Mouse (Mus musculus) heart, postnatal 0 days (tissue): ENCODE measurements around the gene Hpn. TPM values are rescaled to one million over a fixed set of nuclear protein-coding genes. Genes with fewer than 3 reads are reported as not detected.

Experiments
- ATAC-seq: fragments of 200-750 bp; cut with Nextera tagmentation; 2 replicates; pipeline ENCODE4 v1.8.0; 2017; ENCODE audit warnings: low read depth, moderate number of reproducible peaks, moderate library complexity; ENCODE audit not compliant: insufficient read depth
- DNase-seq: peaks from one replicate; pipeline ENCODE4 v3.0.0-alpha.2; 2016; ENCODE audit warnings: low spot score
- H3K27ac ChIP-seq: fragments of 300-500 bp; sonication (generic); 2 replicates; pipeline ENCODE4 v1.5.1; 2014; ENCODE audit warnings: low read depth, mild to moderate bottlenecking
- H3K27me3 ChIP-seq: fragments of 300-500 bp; sonication (generic); 2 replicates; pipeline ENCODE4 v1.6.1; 2014; ENCODE audit warnings: low read length, mixed read lengths; ENCODE audit not compliant: control insufficient read depth, insufficient read depth
- H3K36me3 ChIP-seq: fragments of 300-500 bp; sonication (generic); replicated peaks from 2 replicates; pipeline ENCODE4 v1.6.1; 2014; ENCODE audit warnings: low read length, mixed read lengths; ENCODE audit not compliant: control insufficient read depth, insufficient read depth
- H3K4me1 ChIP-seq: fragments of 300-500 bp; sonication (generic); 2 replicates; pipeline ENCODE4 v1.6.1; 2014; ENCODE audit warnings: antibody characterized with exemption; ENCODE audit not compliant: control insufficient read depth, insufficient read depth
- H3K4me2 ChIP-seq: fragments of 300-500 bp; sonication (generic); 2 replicates; pipeline ENCODE4 v1.6.1; 2014; ENCODE audit warnings: low read depth, mild to moderate bottlenecking, low read length, moderate library complexity
- H3K4me3 ChIP-seq: fragments of 300-500 bp; sonication (generic); 2 replicates; pipeline ENCODE4 v1.5.1; 2014; ENCODE audit warnings: low read depth, low read length
- H3K9ac ChIP-seq: fragments of 300-500 bp; sonication (generic); replicated peaks from 2 replicates; pipeline ENCODE4 v1.6.1; 2014; ENCODE audit warnings: low read depth, low read length, mixed read lengths
- H3K9me3 ChIP-seq: fragments of 300-500 bp; sonication (generic); replicated peaks from 2 replicates; pipeline ENCODE4 v1.6.1; 2016; ENCODE audit warnings: low read length; ENCODE audit not compliant: control insufficient read depth
- CTCF ChIP-seq: IDR thresholded peaks from 2 replicates; pipeline ENCODE4 v1.5.1; 2016; ENCODE audit warnings: antibody characterized with exemption, control low read depth, low read depth
- EP300 ChIP-seq: IDR thresholded peaks from 2 replicates; pipeline ENCODE4 v1.6.1; 2016; ENCODE audit warnings: antibody characterized with exemption, low read depth
- WGBS: fragments of 180-500 bp; shearing (Covaris S2); extraction: QIAGEN DNeasy Blood & Tissue Kit; methylation state at CpG from one replicate; pipeline ENCODE4 v1.1.7; 2014; 5-methylcytosine and 5-hydroxymethylcytosine counted together
- polyA plus RNA-seq: library from polyadenylated mRNA; unstranded; fragments of >200 nt; fragmentation: Nextera tagmentation; extraction: Ambion mirVana; gene quantifications from 2 replicates; pipeline ENCODE4 v1.2.1, GENCODE M21; 2015
- total RNA-seq: library from RNA; depleted of rRNA; stranded (reverse); fragments of >200 nt; gene quantifications from 2 replicates; pipeline ENCODE4 v1.2.3, GENCODE M21; 2014; ENCODE audit warnings: low replicate concordance

Gene Hpn
- total and polyA plus RNA-seq, 2 experiments from 2014 or later = 1.7 to 10.5 TPM

DNA sequence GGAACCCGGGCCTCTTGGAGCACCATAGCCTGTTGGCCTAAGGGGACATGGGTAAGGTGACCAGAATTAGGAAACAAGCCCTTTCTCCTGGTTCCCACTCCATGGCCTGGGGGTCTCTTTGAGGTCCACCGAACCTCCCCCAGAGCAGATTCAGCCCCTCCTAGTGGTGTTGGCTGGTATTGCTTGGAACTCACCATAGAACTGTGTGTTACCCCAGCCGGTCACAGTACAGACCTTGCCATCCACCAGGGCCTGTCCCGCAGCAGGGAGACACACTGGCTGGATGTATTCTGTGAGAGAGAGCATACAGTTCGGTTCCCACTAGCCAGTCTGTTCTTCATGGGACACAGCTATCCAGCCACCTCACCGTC lies 15.5 kb downstream of the Hpn start:
- no peaks in the 10 kb centered on the region for H3K9me3 ChIP-seq
- no peak overlapping the region for H3K4me3 ChIP-seq
- ATAC-seq (no peak), DNase-seq (no peak)
- no peak overlapping the region for H3K9ac ChIP-seq
- WGBS = 77% methylated on average over 6 of the region's 6 CpGs
- no peaks in the 10 kb centered on the region for H3K4me1 ChIP-seq
- no peaks in the 10 kb centered on the region for H3K36me3 ChIP-seq
- peaks cover 9% of the 10 kb centered on the region; the same call in 1 of the 2 replicates for H3K27me3 ChIP-seq
- TF ChIP-seq EP300 = no peak
- TF ChIP-seq CTCF = no peak
- no peak overlapping the region for H3K4me2 ChIP-seq
- H3K27ac ChIP-seq = no peak overlapping the region

DNA sequence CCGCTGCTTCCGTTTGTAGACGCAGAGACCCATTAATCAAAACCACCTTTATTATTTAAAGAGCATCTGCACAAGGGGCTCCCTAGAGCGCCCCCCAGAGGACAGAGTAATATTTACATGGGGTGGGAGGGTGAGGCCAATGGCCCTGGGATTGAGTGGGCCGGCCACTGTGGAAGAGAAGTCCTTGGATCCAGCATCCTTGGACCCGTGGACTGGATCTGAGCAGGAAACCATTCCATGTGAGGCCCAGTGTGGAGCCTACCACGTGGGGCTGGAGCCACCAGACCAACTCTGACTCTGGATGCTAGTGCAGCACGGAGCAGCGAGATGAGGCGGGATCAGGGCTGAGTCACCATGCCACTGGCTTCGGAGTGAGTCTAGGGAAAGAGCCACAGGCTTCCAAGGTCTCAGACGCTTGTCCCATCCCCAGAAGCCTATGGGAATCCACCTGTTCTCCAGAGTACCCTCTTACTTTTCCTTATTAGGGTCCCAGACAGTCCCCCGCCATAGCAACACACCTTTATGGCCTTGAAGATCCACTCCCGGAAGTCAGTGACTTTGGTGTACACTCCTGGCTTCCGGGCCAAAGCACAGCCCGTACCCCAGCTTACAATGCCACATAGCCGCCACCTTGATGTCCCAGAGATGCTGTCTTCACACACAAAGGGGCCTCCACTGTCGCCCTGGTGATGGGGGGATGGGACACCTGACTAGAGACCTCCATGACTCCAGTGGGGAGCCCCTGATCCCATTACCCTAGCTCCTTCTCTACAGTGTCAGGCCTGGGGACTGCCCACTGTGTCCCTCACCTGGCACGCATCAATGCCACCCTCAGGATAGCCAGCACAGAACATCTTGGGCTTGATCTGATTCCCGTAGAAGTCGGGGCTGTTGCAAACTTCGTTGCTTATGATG lies 16.1 kb downstream of the Hpn start:
- no peak overlapping the region for H3K9ac ChIP-seq
- no peaks in the 10 kb centered on the region for H3K4me1 ChIP-seq
- no peak overlapping the region for H3K4me3 ChIP-seq
- no peak for TF ChIP-seq CTCF
- TF ChIP-seq EP300 = no peak
- H3K36me3 ChIP-seq = no peaks in the 10 kb centered on the region
- H3K27me3 ChIP-seq = peaks cover 9% of the 10 kb centered on the region; the same call in 1 of the 2 replicates
- H3K27ac ChIP-seq = no peak overlapping the region
- DNase-seq = no peak
- H3K4me2 ChIP-seq = no peak overlapping the region
- ATAC-seq = no peak
- H3K9me3 ChIP-seq = no peaks in the 10 kb centered on the region
- 73% methylated on average over 22 of the region's 22 CpGs for WGBS

DNA sequence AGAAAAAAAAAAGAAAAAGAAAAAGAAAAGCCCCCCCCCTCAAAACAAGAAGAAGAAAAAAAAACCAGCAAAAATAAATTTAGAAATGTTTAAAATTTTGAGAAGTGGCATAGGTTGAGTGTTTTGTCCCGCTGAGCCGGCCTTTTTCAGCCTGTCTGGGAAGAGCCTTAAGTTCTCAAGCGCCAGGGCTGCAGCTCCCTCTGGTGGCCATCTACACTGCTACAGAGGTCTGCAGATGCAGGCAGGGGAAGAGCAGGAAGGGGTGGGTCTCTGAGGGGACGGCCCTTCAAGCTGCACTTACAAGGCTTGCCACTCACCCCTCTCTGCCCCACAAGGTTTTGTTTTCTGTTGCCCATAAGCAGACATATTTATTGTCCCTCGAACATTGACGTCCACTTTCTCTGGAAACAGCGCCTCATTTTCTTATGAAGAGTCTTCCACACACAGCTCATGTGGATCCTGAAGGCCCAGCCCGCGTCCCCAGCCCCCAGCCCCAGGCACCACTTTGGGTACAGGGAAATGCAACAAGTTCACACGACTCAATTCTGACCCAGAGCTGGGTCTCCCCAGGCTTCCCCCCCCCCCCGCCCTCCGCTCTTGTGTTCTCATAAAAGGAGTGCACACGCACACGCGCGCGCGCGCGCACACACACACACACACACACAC lies 17.4 kb downstream of the Hpn start:
- peaks cover 8% of the 10 kb centered on the region; the same call in 1 of the 2 replicates for H3K27me3 ChIP-seq
- H3K4me1 ChIP-seq = no peaks in the 10 kb centered on the region
- peak; percentile 93 for DNase-seq
- H3K36me3 ChIP-seq = no peaks in the 10 kb centered on the region
- H3K4me2 ChIP-seq = peak overlapping the region; percentile 39
- no peaks in the 10 kb centered on the region for H3K9me3 ChIP-seq
- 0 out of 2 replicates have a peak overlapping the region, but pooled peaks have one; percentile 0 for H3K9ac ChIP-seq
- 48% methylated on average over 20 of the region's 20 CpGs for WGBS
- H3K27ac ChIP-seq = no peak overlapping the region
- TF ChIP-seq EP300 (no peak), CTCF (peak; percentile 99)
- ATAC-seq = peak; percentile 96
- H3K4me3 ChIP-seq = no peak overlapping the region

DNA sequence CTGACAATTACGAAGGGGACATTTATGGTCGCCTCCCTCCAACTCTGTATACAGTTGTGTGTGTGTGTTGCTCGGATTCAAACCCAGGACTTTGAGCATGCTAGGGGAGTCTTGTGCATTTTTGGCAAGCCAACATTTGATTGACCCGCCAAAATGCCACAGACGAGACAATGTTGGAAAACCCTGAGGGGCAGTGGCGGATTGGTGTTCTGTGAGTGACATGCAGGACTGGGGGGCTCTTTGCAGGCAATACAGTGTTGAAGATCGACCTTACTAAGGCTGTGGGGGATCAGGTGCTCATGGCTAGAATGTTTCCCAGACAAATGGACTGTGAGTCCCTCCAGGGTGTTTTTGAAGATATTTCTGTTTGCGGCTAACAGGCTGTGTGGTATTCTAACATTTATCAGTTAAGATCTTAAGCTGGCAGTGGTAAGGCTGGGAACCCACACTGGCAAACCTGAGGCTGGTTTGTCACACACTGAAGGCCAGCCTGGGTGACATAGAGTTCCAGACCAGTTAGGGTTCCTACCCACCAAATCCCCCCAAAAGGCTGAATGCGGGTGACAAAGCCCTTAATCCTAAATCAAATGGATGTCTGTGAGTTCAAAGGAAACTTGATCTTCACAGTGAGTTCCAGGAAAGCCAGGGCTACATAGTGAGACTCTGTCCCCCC lies 18.1 kb downstream of the Hpn start:
- ATAC-seq = no peak
- WGBS = 72% methylated on average over 9 of the region's 9 CpGs

DNA sequence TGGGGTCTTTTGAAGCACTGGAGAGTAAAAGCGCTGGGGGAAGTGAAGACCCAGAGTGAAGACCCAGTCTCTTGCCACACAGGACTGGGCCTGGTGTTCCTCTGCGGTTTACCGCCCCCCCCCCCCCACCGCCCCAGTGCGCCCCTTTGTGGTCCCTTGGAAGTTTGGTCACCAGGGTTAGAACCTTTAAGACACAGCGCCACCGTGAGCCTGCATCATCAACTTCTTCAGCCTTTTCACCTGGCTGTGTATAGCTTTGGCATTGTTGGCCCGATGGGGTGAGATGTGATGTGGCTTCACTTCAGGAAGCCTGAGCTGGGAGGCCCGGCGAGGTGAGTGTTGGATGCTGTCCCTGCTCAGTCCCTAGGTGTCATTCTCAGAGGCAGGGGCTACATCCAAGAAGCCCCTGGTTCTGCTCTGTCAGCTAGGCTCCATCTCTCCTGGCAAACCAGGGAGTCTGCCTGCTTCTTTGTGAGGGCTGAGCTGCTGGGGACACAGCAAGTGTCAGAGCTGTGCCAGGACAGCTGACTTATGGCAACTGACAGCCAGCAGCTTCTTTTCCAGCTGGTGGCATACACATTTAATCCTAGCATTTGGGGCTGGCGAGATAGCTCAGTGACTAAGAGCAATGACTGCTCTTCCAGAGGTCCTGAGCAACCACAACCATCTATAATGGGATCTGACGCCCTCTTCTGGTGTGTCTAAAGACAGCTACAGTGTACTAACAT lies 20.2 kb downstream of the Hpn start:
- H3K36me3 ChIP-seq = no peaks in the 10 kb centered on the region
- no peak overlapping the region for H3K9ac ChIP-seq
- no peak overlapping the region for H3K4me3 ChIP-seq
- ATAC-seq (no peak), DNase-seq (no peak)
- WGBS = 27% methylated on average over 12 of the region's 12 CpGs
- H3K9me3 ChIP-seq = no peaks in the 10 kb centered on the region
- H3K4me1 ChIP-seq = no peaks in the 10 kb centered on the region
- TF ChIP-seq CTCF = no peak
- no peak for TF ChIP-seq EP300
- H3K27me3 ChIP-seq = no peaks in the 10 kb centered on the region; the same call in 1 of the 2 replicates
- no peak overlapping the region for H3K4me2 ChIP-seq
- no peak overlapping the region for H3K27ac ChIP-seq

More for the DNA sequence above, 18.1 kb downstream of the Hpn start:
- TF ChIP-seq CTCF = no peak
- TF ChIP-seq EP300 = no peak
- H3K27me3 ChIP-seq = peaks cover 1% of the 10 kb centered on the region; the same call in 1 of the 2 replicates
- DNase-seq = no peak
- H3K9ac ChIP-seq = no peak overlapping the region
- no peaks in the 10 kb centered on the region for H3K36me3 ChIP-seq
- no peak overlapping the region for H3K4me2 ChIP-seq
- no peaks in the 10 kb centered on the region for H3K4me1 ChIP-seq
- H3K27ac ChIP-seq = no peak overlapping the region
- H3K4me3 ChIP-seq = no peak overlapping the region
- H3K9me3 ChIP-seq = no peaks in the 10 kb centered on the region
